Comparison of ENCODE assay signal across 10 mouse cellular contexts in genomic region chr7:93336420-93336819, GRCm38 (mm10).
DNase-seq lines count a peak whose midpoint lies in the region; ATAC-seq lines count a peak whose summit lies in the region.
"Had no signal": no experiment of that assay in that cellular context is flagged by ENCODE, and none has a peak within 500 bp of the region (broad histone marks: within the 10 kb centered on the region; RNA-seq: fewer than 3 reads in every experiment).

No protein-coding gene starts in this region.

- H3K27ac ChIP-seq in hindbrain, embryonic 16.5 days (ENCODE audit: low read depth, low read length) = no peak overlapping the region
- H3K27ac ChIP-seq in liver, embryonic 11.5 days (ENCODE audit: low read depth, low read length) = no peak overlapping the region
- H3K27ac ChIP-seq: liver, embryonic 14.5 days had no signal

- peak; percentile 76 for ATAC-seq in hindbrain, embryonic 16.5 days
- ATAC-seq in liver, embryonic 11.5 days (replicated peaks; ENCODE audit: low FRiP score) = no peak

- no peaks in the 10 kb centered on the region for H3K36me3 ChIP-seq in hindbrain, embryonic 16.5 days (ENCODE audit: control insufficient read depth, insufficient read depth, low read length)
- H3K36me3 ChIP-seq in liver, embryonic 11.5 days (ENCODE audit: control insufficient read depth, insufficient read depth, low read length) = no peaks in the 10 kb centered on the region

- H3K4me2 ChIP-seq in hindbrain, embryonic 16.5 days (ENCODE audit: low read length) = no peak overlapping the region
- no peak overlapping the region for H3K4me2 ChIP-seq in liver, embryonic 11.5 days

- WGBS in hindbrain, embryonic 16.5 days = 29% methylated on average over 1 of the region's 1 CpGs
- WGBS in liver, embryonic 11.5 days = 32% methylated on average over 1 of the region's 1 CpGs

- no peaks in the 10 kb centered on the region for H3K27me3 ChIP-seq in hindbrain, embryonic 16.5 days (replicated peaks; ENCODE audit: control insufficient read depth, insufficient read depth, low read length)
- H3K27me3 ChIP-seq in liver, embryonic 11.5 days (replicated peaks; ENCODE audit: control insufficient read depth, insufficient read depth, low read length) = no peaks in the 10 kb centered on the region

- no peaks in the 10 kb centered on the region for H3K4me1 ChIP-seq in hindbrain, embryonic 16.5 days (ENCODE audit: control insufficient read depth, insufficient read depth, low read depth, low read length)
- no peaks in the 10 kb centered on the region for H3K4me1 ChIP-seq in liver, embryonic 11.5 days (replicated peaks; ENCODE audit: control insufficient read depth, insufficient read depth, low read length)

- peak; percentile 25 to 41 for DNase-seq in cerebellum, postnatal 14 days
- no peak for DNase-seq in cerebellum, adult 9-10 months
- peak; percentile 17 for DNase-seq in embryo, embryonic 10 days (ENCODE audit: low spot score)
- DNase-seq in left cerebral cortex, postnatal 36 days (ENCODE audit: low spot score in 2 of 2) = peak; percentile 21 to 27
- peak; percentile 46 for DNase-seq in right cerebral cortex, postnatal 4 days
- no peak for DNase-seq in thymus, postnatal 36 days
- no peak for DNase-seq in liver, embryonic 11.5 days (ENCODE audit: low spot score)

- intact Hi-C loops in left cerebral cortex, postnatal 36 days (cut with DNase I) = loop anchor here (2.0 kb wide), 1 partner anchor 708 kb away; no protein-coding TSS in a partner anchor

- no peaks in the 10 kb centered on the region for H3K9me3 ChIP-seq in hindbrain, embryonic 16.5 days (ENCODE audit: control insufficient read depth, low read length)
- H3K9me3 ChIP-seq in liver, embryonic 11.5 days (ENCODE audit: control insufficient read depth, low read length) = no peaks in the 10 kb centered on the region

- no peak overlapping the region for H3K9ac ChIP-seq in hindbrain, embryonic 16.5 days (ENCODE audit: low read depth, low read length)
- H3K9ac ChIP-seq in liver, embryonic 11.5 days (ENCODE audit: low read depth, low read length) = no peak overlapping the region
- H3K9ac ChIP-seq: liver, embryonic 14.5 days had no signal

- H3K4me3 ChIP-seq in hindbrain, embryonic 16.5 days (ENCODE audit: low read length) = no peak overlapping the region
- no peak overlapping the region for H3K4me3 ChIP-seq in liver, embryonic 11.5 days (ENCODE audit: low read depth, low read length)
- H3K4me3 ChIP-seq: erythroblast, embryonic 14.5 days had no signal

Comparison
In these comparisons a context has a peak if more than half of its experiments do, and no peak if none do; other contexts are left out.
1. DNase-seq: peak in cerebellum, postnatal 14 days (2 of 2), embryo, embryonic 10 days (single experiment), left cerebral cortex, postnatal 36 days (2 of 2) and right cerebral cortex, postnatal 4 days (single experiment); none in cerebellum, adult 9-10 months (single experiment), thymus, postnatal 36 days (0 of 2) and liver, embryonic 11.5 days (single experiment).